Mouse (Mus musculus) forebrain, postnatal 0 days (tissue): Measurements from ENCODE around the gene Arl15. TPM values are rescaled to one million over a fixed set of nuclear protein-coding genes. Genes with fewer than 3 reads are reported as not detected.

ENCODE experiments used
- ATAC-seq: fragments of 200-750 bp; cut with Nextera tagmentation; 2 replicates; pipeline ENCODE4 v1.8.0; 2017; ENCODE audit warnings: mild to moderate bottlenecking, moderate library complexity
- DNase-seq: peaks from one replicate; pipeline ENCODE4 v3.0.0-alpha.2; 2015
- H3K27ac ChIP-seq: fragments of 300-500 bp; sonication (generic); 2 replicates; pipeline ENCODE4 v1.5.1; 2014; ENCODE audit warnings: low read depth, mild to moderate bottlenecking, antibody characterized with exemption, low read length, moderate library complexity, mixed read lengths
- H3K27me3 ChIP-seq: fragments of 300-500 bp; sonication (generic); 2 replicates; pipeline ENCODE4 v1.6.1; 2014; ENCODE audit warnings: mild to moderate bottlenecking, low read length, mixed read lengths; ENCODE audit not compliant: insufficient read depth
- H3K36me3 ChIP-seq: fragments of 300-500 bp; sonication (generic); 2 replicates; pipeline ENCODE4 v1.6.1; 2014; ENCODE audit warnings: mild to moderate bottlenecking, moderate library complexity; ENCODE audit not compliant: insufficient read depth
- H3K4me1 ChIP-seq: fragments of 300-500 bp; sonication (generic); 2 replicates; pipeline ENCODE4 v1.6.1; 2014; ENCODE audit warnings: antibody characterized with exemption; ENCODE audit not compliant: insufficient read depth
- H3K4me2 ChIP-seq: fragments of 300-500 bp; sonication (generic); 2 replicates; pipeline ENCODE4 v1.6.1; 2014; ENCODE audit warnings: low read depth, mild to moderate bottlenecking, moderate library complexity
- H3K4me3 ChIP-seq: fragments of 300-500 bp; sonication (generic); 2 replicates; pipeline ENCODE4 v1.5.1; 2014; ENCODE audit warnings: low read depth, low read length, mixed read lengths
- H3K9ac ChIP-seq: fragments of 300-500 bp; sonication (generic); 2 replicates; pipeline ENCODE4 v1.6.1; 2014; ENCODE audit warnings: mild to moderate bottlenecking
- H3K9me3 ChIP-seq: fragments of 300-500 bp; sonication (generic); 2 replicates; pipeline ENCODE4 v1.6.1; 2016; ENCODE audit warnings: low read length
- CTCF ChIP-seq: sonication (generic); IDR thresholded peaks from 2 replicates; pipeline ENCODE4 v1.5.1; 2016; ENCODE audit warnings: antibody characterized with exemption, control low read depth, low read depth
- WGBS: fragments of 180-500 bp; shearing (Covaris S2); extraction: QIAGEN DNeasy Blood & Tissue Kit; methylation state at CpG from one replicate; pipeline ENCODE4 v1.1.7; 2014; 5-methylcytosine and 5-hydroxymethylcytosine counted together
- polyA plus RNA-seq: library from polyadenylated mRNA; unstranded; fragments of >200 nt; fragmentation: Nextera tagmentation; extraction: Ambion mirVana; gene quantifications from 2 replicates; pipeline ENCODE4 v1.2.1, GENCODE M21; 2015
- total RNA-seq: library from RNA; depleted of rRNA; stranded (reverse); fragments of >200 nt; gene quantifications from 2 replicates; pipeline ENCODE4 v1.2.3, GENCODE M21; 2014

Gene Arl15
- total and polyA plus RNA-seq, 2 experiments from 2014 or later: 18.5 to 44.0 TPM

- no peaks in the 10 kb centered on the region for H3K9me3 ChIP-seq
- WGBS: 90% methylated on average over 4 of the region's 4 CpGs
- no peak for DNase-seq
- H3K4me2 ChIP-seq: no peak overlapping the region
- no peak overlapping the region for H3K9ac ChIP-seq
- H3K27me3 ChIP-seq: no peaks in the 10 kb centered on the region
- ATAC-seq: no peak
- no peak for TF ChIP-seq CTCF
- H3K36me3 ChIP-seq: no peaks in the 10 kb centered on the region
- H3K27ac ChIP-seq: no peak overlapping the region
- no peaks in the 10 kb centered on the region for H3K4me1 ChIP-seq
- no peak overlapping the region for H3K4me3 ChIP-seq
Observed at GRCm38 (mm10) chr13:113854146-113854545, 59.8 kb downstream of the Arl15 start.

- no peaks in the 10 kb centered on the region for H3K9me3 ChIP-seq
- no peaks in the 10 kb centered on the region for H3K36me3 ChIP-seq
- no peak for TF ChIP-seq CTCF
- no peak overlapping the region for H3K4me2 ChIP-seq
- no peak overlapping the region for H3K9ac ChIP-seq
- H3K4me1 ChIP-seq: no peaks in the 10 kb centered on the region
- no peaks in the 10 kb centered on the region for H3K27me3 ChIP-seq
- no peak overlapping the region for H3K4me3 ChIP-seq
- ATAC-seq: no peak
- H3K27ac ChIP-seq: no peak overlapping the region
- 74% methylated on average over 13 of the region's 13 CpGs for WGBS
- no peak for DNase-seq
Observed at GRCm38 (mm10) chr13:113854551-113855312, 60.4 kb downstream of the Arl15 start.

- H3K4me2 ChIP-seq: no peak overlapping the region
- DNase-seq (no peak), ATAC-seq (no peak)
- no peak overlapping the region for H3K4me3 ChIP-seq
- H3K4me1 ChIP-seq: 0 out of 2 replicates have a peak, but pooled peaks cover 1% of the 10 kb centered on the region
- H3K9me3 ChIP-seq: no peaks in the 10 kb centered on the region
- no peaks in the 10 kb centered on the region for H3K36me3 ChIP-seq
- no peak overlapping the region for H3K27ac ChIP-seq
- 79% methylated on average over 4 of the region's 4 CpGs for WGBS
- TF ChIP-seq CTCF: no peak
- H3K27me3 ChIP-seq: no peaks in the 10 kb centered on the region
- no peak overlapping the region for H3K9ac ChIP-seq
Observed at GRCm38 (mm10) chr13:113856946-113857345, 62.6 kb downstream of the Arl15 start.

DNA sequence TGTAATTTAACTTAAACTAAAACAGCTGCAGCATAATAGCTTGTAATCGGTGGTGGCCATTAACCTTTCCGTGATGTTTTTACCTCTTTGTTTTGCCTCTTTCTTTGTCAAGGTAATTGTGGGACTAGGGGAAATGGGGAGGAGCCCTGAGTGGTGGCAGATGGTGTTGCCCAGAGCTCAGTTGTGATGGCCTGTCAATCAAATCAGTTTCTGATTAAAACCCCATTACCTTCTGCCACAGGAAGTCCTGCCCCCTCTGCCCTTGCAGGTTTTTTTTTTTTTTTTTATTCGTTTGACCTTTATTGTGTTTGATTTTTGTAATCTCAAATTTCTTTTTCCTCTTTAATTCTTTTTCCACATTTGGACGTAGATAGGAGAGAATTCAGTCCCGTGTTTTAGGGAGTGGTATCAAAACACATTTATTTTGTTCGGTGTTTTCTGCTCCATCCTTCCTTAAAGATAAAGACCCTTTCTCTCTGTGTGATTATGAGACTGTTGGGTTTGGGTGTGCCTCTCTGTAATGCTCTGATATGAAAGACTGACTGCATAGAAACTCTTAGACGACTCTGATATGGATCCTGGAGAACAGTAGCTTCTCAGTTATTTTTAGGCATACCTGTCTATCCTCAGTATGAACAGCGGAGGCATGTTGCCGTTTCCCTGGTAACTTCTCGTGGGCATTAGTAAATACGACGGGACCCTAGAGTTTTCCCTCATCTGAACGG, 64.5 kb downstream of the Arl15 start:
- H3K4me3 ChIP-seq: no peak overlapping the region
- TF ChIP-seq CTCF: no peak
- no peaks in the 10 kb centered on the region for H3K36me3 ChIP-seq
- no peak overlapping the region for H3K9ac ChIP-seq
- H3K4me2 ChIP-seq: no peak overlapping the region
- ATAC-seq: no peak; the same call in 1 of the 2 replicates
- peak; percentile 23 for DNase-seq
- no peaks in the 10 kb centered on the region for H3K27me3 ChIP-seq
- H3K27ac ChIP-seq: no peak overlapping the region
- 59% methylated on average over 13 of the region's 13 CpGs for WGBS
- H3K9me3 ChIP-seq: no peaks in the 10 kb centered on the region
- H3K4me1 ChIP-seq: 0 out of 2 replicates have a peak, but pooled peaks cover 3% of the 10 kb centered on the region

DNA sequence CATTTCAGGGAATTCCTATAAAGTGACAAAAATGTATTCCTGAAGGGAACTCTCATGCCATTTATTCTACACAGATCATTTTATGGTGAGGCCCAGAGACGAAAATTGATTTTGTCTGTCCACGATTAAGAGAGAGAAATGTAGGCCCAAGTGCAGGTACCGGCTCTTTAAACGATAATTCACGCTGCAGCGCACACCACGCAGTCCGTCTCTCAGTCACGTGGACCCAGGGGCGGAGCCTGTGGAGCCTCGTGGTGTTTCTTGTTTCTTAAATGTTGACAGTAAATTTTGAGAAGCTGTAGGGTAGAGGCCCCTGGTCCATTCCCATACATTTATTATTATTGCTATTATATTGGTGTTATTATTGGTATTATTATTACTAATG, 65.1 kb downstream of the Arl15 start:
- 74% methylated on average over 11 of the region's 11 CpGs for WGBS
- Histone ChIP-seq H3K4me2 (no peak overlapping the region), H3K4me3 (no peak overlapping the region), H3K9me3 (no peaks in the 10 kb centered on the region), H3K36me3 (no peaks in the 10 kb centered on the region), H3K27me3 (no peaks in the 10 kb centered on the region), H3K27ac (no peak overlapping the region), H3K4me1 (0 out of 2 replicates have a peak, but pooled peaks cover 3% of the 10 kb centered on the region), H3K9ac (no peak overlapping the region)
- 0 out of 2 replicates have a peak, but pooled peaks have one; percentile 23 for ATAC-seq
- no peak for DNase-seq
- no peak for TF ChIP-seq CTCF

DNA sequence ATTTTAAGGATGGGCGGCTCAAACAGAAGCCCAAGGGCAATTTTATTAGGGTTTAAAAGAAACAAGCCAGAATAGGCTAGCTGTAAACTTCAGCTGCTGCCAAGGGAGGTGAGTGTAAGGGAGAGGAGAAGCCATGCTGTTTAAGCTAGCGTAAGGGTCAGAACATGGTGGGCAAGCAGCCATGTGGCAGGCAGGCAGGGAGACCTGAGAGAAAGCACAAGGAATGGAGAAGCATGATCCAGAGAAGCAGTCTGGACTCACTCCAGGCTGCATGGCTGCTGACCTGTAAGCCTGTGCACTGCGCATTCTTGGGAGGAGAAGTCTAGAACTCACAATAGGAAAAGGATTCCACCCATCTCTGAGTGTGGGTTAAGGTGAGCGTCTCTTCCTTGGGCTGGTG, 66.5 kb downstream of the Arl15 start:
- H3K27ac ChIP-seq: no peak overlapping the region
- 74% methylated on average over 4 of the region's 4 CpGs for whole genome bisulfite sequencing
- H3K9me3 ChIP-seq: no peaks in the 10 kb centered on the region
- no peaks in the 10 kb centered on the region for H3K27me3 ChIP-seq
- H3K4me2 ChIP-seq: no peak overlapping the region
- ATAC-seq (no peak), DNase-seq (no peak)
- H3K4me1 ChIP-seq: 0 out of 2 replicates have a peak, but pooled peaks cover 3% of the 10 kb centered on the region
- no peak for TF ChIP-seq CTCF
- no peak overlapping the region for H3K9ac ChIP-seq
- no peak overlapping the region for H3K4me3 ChIP-seq
- no peaks in the 10 kb centered on the region for H3K36me3 ChIP-seq

- Histone ChIP-seq H3K27ac (no peak overlapping the region), H3K9me3 (no peaks in the 10 kb centered on the region), H3K4me2 (no peak overlapping the region), H3K4me1 (0 out of 2 replicates have a peak, but pooled peaks cover 3% of the 10 kb centered on the region), H3K9ac (no peak overlapping the region), H3K36me3 (no peaks in the 10 kb centered on the region), H3K27me3 (no peaks in the 10 kb centered on the region), H3K4me3 (no peak overlapping the region)
- ATAC-seq (no peak), DNase-seq (no peak)
- WGBS: 93% methylated on average over 9 of the region's 9 CpGs
- no peak for TF ChIP-seq CTCF
Observed at GRCm38 (mm10) chr13:113861231-113861630, 66.9 kb downstream of the Arl15 start.
